Mouse (Mus musculus): ENCODE measurements at regions not wholly inside any gene's neighbourhood (a gene's known extent, or its start where the extent isn't known, plus 50 kb on each side); places are given as distances from the start of the nearest gene placed in this dataset.

DNA sequence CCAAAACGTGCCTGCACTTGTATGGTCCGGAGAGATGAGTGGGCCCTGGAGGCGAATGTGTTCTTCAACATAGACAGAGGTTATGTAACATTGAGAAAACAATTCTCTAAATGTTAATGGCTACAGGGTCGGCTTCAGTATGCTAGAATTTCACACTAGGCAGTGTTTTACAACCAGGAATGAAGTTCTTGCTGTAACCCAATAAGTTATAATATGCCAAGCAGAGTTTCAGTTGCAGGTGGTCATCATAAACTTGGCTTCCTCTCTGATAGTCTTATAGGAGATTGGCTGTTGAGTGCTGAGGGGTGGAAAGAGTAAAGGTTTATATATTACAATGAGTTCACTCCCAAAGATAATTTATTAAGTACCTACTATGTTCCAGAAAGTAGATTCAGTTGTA is 64.8 kb upstream of the Cenpw start:
- DNase-seq (ENCODE audit: low read depth, low spot score), result no peak

- DNase-seq (ENCODE audit: low read depth, low spot score), result no peak
These were observed 59.4 kb upstream of the Cenpw start for GRCm38 (mm10) chr10:30259716-30260115.

DNA sequence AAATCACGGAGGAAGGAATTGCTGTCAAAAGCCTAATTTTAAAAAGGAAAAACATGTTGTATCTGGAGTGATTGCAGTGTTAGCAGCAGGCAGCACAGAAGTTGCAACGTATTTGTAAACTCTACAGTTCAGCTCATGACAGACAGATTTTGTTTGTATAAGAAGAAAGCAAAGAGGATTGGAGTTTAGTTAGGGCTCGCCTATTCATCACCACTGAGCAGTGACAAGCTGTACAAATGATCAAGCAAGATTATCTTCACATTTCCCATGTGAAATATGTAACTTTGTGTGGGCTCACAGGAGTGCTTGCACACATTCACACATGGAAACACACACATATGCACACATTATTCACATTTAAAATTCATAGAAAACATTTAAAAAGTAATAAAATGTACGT is 57.5 kb upstream of the Cenpw start:
- no peak for DNase-seq (ENCODE audit: low read depth, low spot score)

Measured in retina, adult 2 months (tissue).